Mouse (Mus musculus) lung, postnatal 0 days (tissue): ENCODE data around the gene Grik2. TPM values are rescaled to one million over a fixed set of nuclear protein-coding genes. Genes with fewer than 3 reads are reported as not detected.

Source experiments
- ATAC-seq: fragments of 200-750 bp; cut with Nextera tagmentation; 2 replicates; pipeline ENCODE4 v1.8.0; 2017; ENCODE audit warnings: moderate library complexity
- DNase-seq: peaks from one replicate; pipeline ENCODE4 v3.0.0-alpha.2; 2016; ENCODE audit warnings: low spot score
- H3K27ac ChIP-seq: fragments of 300-500 bp; sonication (generic); 2 replicates; pipeline ENCODE4 v1.5.1; 2014; ENCODE audit warnings: antibody characterized with exemption, mild to moderate bottlenecking, low read length, mixed read lengths
- H3K27me3 ChIP-seq: fragments of 300-500 bp; sonication (generic); replicated peaks from 2 replicates; pipeline ENCODE4 v1.6.1; 2014; ENCODE audit warnings: low read length, mixed read lengths; ENCODE audit not compliant: insufficient read depth
- H3K36me3 ChIP-seq: fragments of 300-500 bp; sonication (generic); 2 replicates; pipeline ENCODE4 v1.6.1; 2014; ENCODE audit warnings: low read length, mixed read lengths; ENCODE audit not compliant: insufficient read depth
- H3K4me1 ChIP-seq: fragments of 300-500 bp; sonication (generic); 2 replicates; pipeline ENCODE4 v1.6.1; 2014; ENCODE audit warnings: antibody characterized with exemption, low read depth, low read length, mixed read lengths; ENCODE audit not compliant: insufficient read depth
- H3K4me2 ChIP-seq: fragments of 300-500 bp; sonication (generic); replicated peaks from 2 replicates; pipeline ENCODE4 v1.6.1; 2014; ENCODE audit warnings: low read depth, mild to moderate bottlenecking, low read length, moderate library complexity, mixed read lengths
- H3K4me3 ChIP-seq: fragments of 300-500 bp; sonication (generic); 2 replicates; pipeline ENCODE4 v1.5.1; 2014; ENCODE audit warnings: low read depth, low read length
- H3K9ac ChIP-seq: fragments of 300-500 bp; sonication (generic); replicated peaks from 2 replicates; pipeline ENCODE4 v1.6.1; 2014; ENCODE audit warnings: low read depth, mild to moderate bottlenecking
- H3K9me3 ChIP-seq: fragments of 300-500 bp; sonication (generic); 2 replicates; pipeline ENCODE4 v1.6.1; 2016; ENCODE audit warnings: low read length, mixed read lengths
- CTCF ChIP-seq: IDR thresholded peaks from 2 replicates; pipeline ENCODE4 v1.5.1; 2016; ENCODE audit warnings: antibody characterized with exemption, mild to moderate bottlenecking
- EP300 ChIP-seq: IDR thresholded peaks from 2 replicates; pipeline ENCODE4 v1.6.1; 2016; ENCODE audit warnings: antibody characterized with exemption, mild to moderate bottlenecking, control low read depth
- WGBS: fragments of 180-500 bp; shearing (Covaris S2); extraction: QIAGEN DNeasy Blood & Tissue Kit; methylation state at CpG from one replicate; pipeline ENCODE4 v1.1.7; 2014; 5-methylcytosine and 5-hydroxymethylcytosine counted together
- polyA plus RNA-seq: library from polyadenylated mRNA; unstranded; fragments of >200 nt; fragmentation: Nextera tagmentation; extraction: Ambion mirVana; gene quantifications from 2 replicates; pipeline ENCODE4 v1.2.1, GENCODE M21; 2015

The Grik2 gene
- polyA plus RNA-seq, 1 experiment from 2014 or later = 0.12 TPM

GRCm38 (mm10) chr10:49716856-49717255 lies 71.7 kb downstream of the Grik2 start:
- H3K36me3 ChIP-seq = no peaks in the 10 kb centered on the region
- no peaks in the 10 kb centered on the region for H3K9me3 ChIP-seq
- H3K27me3 ChIP-seq = no peaks in the 10 kb centered on the region
- no peak overlapping the region for H3K27ac ChIP-seq
- no peak overlapping the region for H3K4me3 ChIP-seq
- ATAC-seq (no peak), DNase-seq (no peak)
- no peak overlapping the region for H3K4me2 ChIP-seq
- no peaks in the 10 kb centered on the region for H3K4me1 ChIP-seq
- H3K9ac ChIP-seq = no peak overlapping the region
- WGBS = 35% methylated on average over 5 of the region's 5 CpGs
- TF ChIP-seq EP300 = no peak
- TF ChIP-seq CTCF = no peak

- H3K9me3 ChIP-seq = no peaks in the 10 kb centered on the region
- H3K9ac ChIP-seq = no peak overlapping the region
- no peak overlapping the region for H3K4me2 ChIP-seq
- WGBS = 87% methylated on average over 3 of the region's 3 CpGs
- H3K36me3 ChIP-seq = no peaks in the 10 kb centered on the region
- H3K27ac ChIP-seq = no peak overlapping the region
- no peak for ATAC-seq
- H3K4me3 ChIP-seq = no peak overlapping the region
- H3K4me1 ChIP-seq = no peaks in the 10 kb centered on the region
- no peak for DNase-seq
- TF ChIP-seq EP300 (no peak), CTCF (no peak)
- no peaks in the 10 kb centered on the region for H3K27me3 ChIP-seq
Observed at GRCm38 (mm10) chr10:49709748-49710147, 78.8 kb downstream of the Grik2 start.

GRCm38 (mm10) chr10:49704446-49704845 lies 84.1 kb downstream of the Grik2 start:
- WGBS = 86% methylated on average over 8 of the region's 8 CpGs
- ATAC-seq = no peak

GRCm38 (mm10) chr10:49652320-49652719 lies 136.2 kb downstream of the Grik2 start:
- Histone ChIP-seq H3K4me1 (no peaks in the 10 kb centered on the region), H3K36me3 (no peaks in the 10 kb centered on the region), H3K27ac (no peak overlapping the region), H3K27me3 (no peaks in the 10 kb centered on the region), H3K9me3 (no peaks in the 10 kb centered on the region), H3K4me2 (no peak overlapping the region), H3K4me3 (no peak overlapping the region), H3K9ac (no peak overlapping the region)
- DNase-seq (no peak), ATAC-seq (no peak)
- TF ChIP-seq EP300 = no peak
- no peak for TF ChIP-seq CTCF
- WGBS = 63% methylated on average over 1 of the region's 1 CpGs

More at GRCm38 (mm10) chr10:49704446-49704845, 84.1 kb downstream of the Grik2 start:
- H3K9me3 ChIP-seq = no peaks in the 10 kb centered on the region
- no peak overlapping the region for H3K27ac ChIP-seq
- H3K9ac ChIP-seq = no peak overlapping the region
- TF ChIP-seq EP300 = no peak
- no peak for TF ChIP-seq CTCF
- DNase-seq = no peak
- no peaks in the 10 kb centered on the region for H3K4me1 ChIP-seq
- no peak overlapping the region for H3K4me3 ChIP-seq
- H3K36me3 ChIP-seq = no peaks in the 10 kb centered on the region
- H3K27me3 ChIP-seq = no peaks in the 10 kb centered on the region
- no peak overlapping the region for H3K4me2 ChIP-seq

GRCm38 (mm10) chr10:49647116-49647515 lies 141.4 kb downstream of the Grik2 start:
- no peak for ATAC-seq
- WGBS = 75% methylated on average over 2 of the region's 2 CpGs

GRCm38 (mm10) chr10:49639901-49640300 lies 148.7 kb downstream of the Grik2 start:
- no peak for DNase-seq
- Histone ChIP-seq H3K27ac (no peak overlapping the region), H3K27me3 (no peaks in the 10 kb centered on the region), H3K9me3 (no peaks in the 10 kb centered on the region), H3K4me3 (no peak overlapping the region), H3K36me3 (no peaks in the 10 kb centered on the region), H3K9ac (no peak overlapping the region), H3K4me1 (no peaks in the 10 kb centered on the region), H3K4me2 (no peak overlapping the region)
- ATAC-seq = no peak
- TF ChIP-seq EP300 (no peak), CTCF (no peak)
- WGBS = 69% methylated on average over 2 of the region's 2 CpGs

More at GRCm38 (mm10) chr10:49647116-49647515, 141.4 kb downstream of the Grik2 start:
- no peak overlapping the region for H3K27ac ChIP-seq
- H3K4me3 ChIP-seq = no peak overlapping the region
- no peak for DNase-seq
- H3K36me3 ChIP-seq = no peaks in the 10 kb centered on the region
- TF ChIP-seq CTCF = no peak
- no peak for TF ChIP-seq EP300
- H3K4me1 ChIP-seq = no peaks in the 10 kb centered on the region
- H3K27me3 ChIP-seq = no peaks in the 10 kb centered on the region
- no peak overlapping the region for H3K4me2 ChIP-seq
- no peaks in the 10 kb centered on the region for H3K9me3 ChIP-seq
- H3K9ac ChIP-seq = no peak overlapping the region

- no peak overlapping the region for H3K4me3 ChIP-seq
- H3K9ac ChIP-seq = no peak overlapping the region
- no peak overlapping the region for H3K4me2 ChIP-seq
- no peaks in the 10 kb centered on the region for H3K4me1 ChIP-seq
- no peaks in the 10 kb centered on the region for H3K27me3 ChIP-seq
- TF ChIP-seq CTCF = no peak
- TF ChIP-seq EP300 = no peak
- no peaks in the 10 kb centered on the region for H3K9me3 ChIP-seq
- 64% methylated on average over 3 of the region's 3 CpGs for WGBS
- ATAC-seq = no peak
- no peak for DNase-seq
- no peaks in the 10 kb centered on the region for H3K36me3 ChIP-seq
- H3K27ac ChIP-seq = no peak overlapping the region
Observed at GRCm38 (mm10) chr10:49623951-49624350, 164.6 kb downstream of the Grik2 start.
